Mouse (Mus musculus): Measurements from ENCODE around the gene Tbc1d30. TPM values are rescaled to one million over a fixed set of nuclear protein-coding genes. Genes with fewer than 3 reads are reported as not detected.

Tbc1d30 gene
- polyA plus RNA-seq, 1 experiment from 2014 or later: 16.6 TPM

DNA sequence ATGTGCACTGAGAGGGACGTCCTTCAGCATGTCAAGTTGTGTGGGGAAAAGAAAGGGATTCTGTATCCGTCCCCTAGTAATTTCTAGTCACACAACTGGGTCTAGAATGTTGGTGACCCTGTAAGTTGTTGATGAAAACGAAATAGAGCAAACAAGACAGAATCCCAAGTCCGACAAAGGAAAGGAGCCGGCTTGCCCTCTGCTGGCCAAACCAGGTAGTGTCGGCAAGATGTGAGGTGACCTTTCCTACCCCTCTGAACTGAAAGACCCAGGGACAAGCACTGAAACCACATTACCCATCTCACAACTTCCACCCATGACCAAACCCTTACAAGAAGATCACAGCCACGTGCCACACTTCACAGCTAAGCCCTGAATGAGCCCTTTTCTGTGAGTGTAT lies 20.1 kb downstream of the Tbc1d30 start:
- WGBS: 12% methylated on average over 7 of the region's 7 CpGs

DNA sequence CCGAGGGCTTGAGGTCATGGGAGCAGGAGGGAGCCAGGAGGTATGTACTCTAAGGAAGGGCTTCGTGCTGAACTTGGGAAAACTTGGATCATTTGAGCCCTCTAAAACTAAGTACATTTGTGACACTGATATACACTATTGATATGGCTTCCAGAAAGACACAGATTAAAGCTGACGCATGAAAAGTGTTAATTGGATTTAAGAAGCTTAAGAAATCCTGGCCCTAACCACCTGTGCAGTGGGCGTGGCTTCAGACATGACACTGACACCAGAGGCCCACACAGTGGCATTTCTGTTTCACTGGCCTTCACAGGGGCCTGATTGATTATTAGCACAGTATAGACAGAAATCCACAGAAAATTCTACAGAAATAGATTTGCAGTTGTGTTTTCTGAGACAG lies 21.5 kb downstream of the Tbc1d30 start:
- no peak overlapping the region for H3K4me3 ChIP-seq (replicated peaks; ENCODE audit: low read depth, low read length)
- WGBS: 59% methylated on average over 4 of the region's 4 CpGs
- H3K27me3 ChIP-seq (ENCODE audit: control insufficient read depth, insufficient read depth, low read length): no peaks in the 10 kb centered on the region
- ATAC-seq (ENCODE audit: low FRiP score, low TSS enrichment) (no peak), DNase-seq (no peak)
- H3K4me1 ChIP-seq (ENCODE audit: control insufficient read depth, insufficient read depth, low read length): no peaks in the 10 kb centered on the region
- H3K4me2 ChIP-seq (ENCODE audit: low read length): no peak overlapping the region
- H3K9ac ChIP-seq (replicated peaks; ENCODE audit: low read length): no peak overlapping the region
- no peaks in the 10 kb centered on the region for H3K36me3 ChIP-seq (ENCODE audit: control insufficient read depth, insufficient read depth, low read length)
- no peaks in the 10 kb centered on the region for H3K9me3 ChIP-seq (ENCODE audit: control insufficient read depth, low read length)
- H3K27ac ChIP-seq (replicated peaks; ENCODE audit: low read depth, low read length): no peak overlapping the region

More for the DNA sequence above, 20.1 kb downstream of the Tbc1d30 start:
- Histone ChIP-seq H3K9me3 (ENCODE audit: control insufficient read depth, low read length) (no peaks in the 10 kb centered on the region), H3K27ac (replicated peaks; ENCODE audit: low read depth, low read length) (no peak overlapping the region), H3K4me1 (ENCODE audit: control insufficient read depth, insufficient read depth, low read length) (no peaks in the 10 kb centered on the region), H3K27me3 (ENCODE audit: control insufficient read depth, insufficient read depth, low read length) (no peaks in the 10 kb centered on the region), H3K36me3 (ENCODE audit: control insufficient read depth, insufficient read depth, low read length) (no peaks in the 10 kb centered on the region), H3K9ac (replicated peaks; ENCODE audit: low read length) (no peak overlapping the region), H3K4me3 (replicated peaks; ENCODE audit: low read depth, low read length) (no peak overlapping the region), H3K4me2 (ENCODE audit: low read length) (no peak overlapping the region)
- ATAC-seq (ENCODE audit: low FRiP score, low TSS enrichment): no peak
- peak; percentile 76 for DNase-seq

DNA sequence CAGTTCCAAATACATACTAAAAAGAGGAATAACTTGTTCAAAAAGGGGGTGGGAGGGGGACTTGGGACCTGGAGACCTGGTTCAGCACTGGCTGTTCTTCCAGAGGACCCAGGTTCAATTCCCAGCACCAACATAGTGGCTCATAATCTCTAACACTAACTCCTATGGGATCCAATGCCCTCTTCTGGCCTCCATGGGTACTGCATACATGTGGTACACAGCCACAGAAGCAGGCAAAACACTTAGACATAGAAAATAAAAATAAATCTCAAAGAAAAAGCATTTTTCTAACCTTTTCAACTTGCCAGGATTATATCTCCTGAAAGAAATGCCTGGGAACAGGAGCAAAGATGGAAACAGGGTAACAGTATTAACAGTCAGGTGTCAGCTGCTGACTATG lies 24.9 kb downstream of the Tbc1d30 start:
- Histone ChIP-seq H3K9me3 (ENCODE audit: control insufficient read depth, low read length) (no peaks in the 10 kb centered on the region), H3K27me3 (ENCODE audit: control insufficient read depth, insufficient read depth, low read length) (no peaks in the 10 kb centered on the region), H3K36me3 (ENCODE audit: control insufficient read depth, insufficient read depth, low read length) (no peaks in the 10 kb centered on the region), H3K27ac (replicated peaks; ENCODE audit: low read depth, low read length) (no peak overlapping the region), H3K4me2 (ENCODE audit: low read length) (no peak overlapping the region), H3K9ac (replicated peaks; ENCODE audit: low read length) (no peak overlapping the region), H3K4me1 (ENCODE audit: control insufficient read depth, insufficient read depth, low read length) (no peaks in the 10 kb centered on the region), H3K4me3 (replicated peaks; ENCODE audit: low read depth, low read length) (no peak overlapping the region)
- DNase-seq: no peak
- ATAC-seq (ENCODE audit: low FRiP score, low TSS enrichment): no peak

DNA sequence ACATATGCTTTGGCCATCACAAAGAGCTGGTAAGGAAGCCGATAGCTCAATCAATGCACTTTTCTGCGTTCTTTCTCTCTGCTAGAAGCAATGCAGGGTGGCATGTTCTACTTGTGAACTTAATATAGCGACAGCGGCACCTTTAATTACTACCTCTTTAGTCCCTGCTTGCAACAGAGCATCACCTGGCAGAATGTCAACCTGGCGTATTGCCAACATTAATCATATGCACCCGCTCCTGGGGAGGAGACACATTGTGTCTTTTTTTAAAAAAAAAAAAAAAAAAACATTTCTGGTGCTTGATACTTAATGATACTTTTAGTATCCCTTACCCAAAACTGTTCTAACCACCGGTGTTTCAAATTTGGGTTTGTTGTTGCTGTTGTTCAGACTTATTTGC lies 27.6 kb downstream of the Tbc1d30 start:
- Histone ChIP-seq H3K36me3 (ENCODE audit: control insufficient read depth, insufficient read depth, low read length) (no peaks in the 10 kb centered on the region), H3K4me2 (ENCODE audit: low read length) (no peak overlapping the region), H3K4me1 (ENCODE audit: control insufficient read depth, insufficient read depth, low read length) (no peaks in the 10 kb centered on the region), H3K4me3 (replicated peaks; ENCODE audit: low read depth, low read length) (no peak overlapping the region), H3K9me3 (ENCODE audit: control insufficient read depth, low read length) (no peaks in the 10 kb centered on the region), H3K27me3 (ENCODE audit: control insufficient read depth, insufficient read depth, low read length) (no peaks in the 10 kb centered on the region), H3K27ac (replicated peaks; ENCODE audit: low read depth, low read length) (no peak overlapping the region), H3K9ac (replicated peaks; ENCODE audit: low read length) (no peak overlapping the region)
- DNase-seq (peak; percentile 38), ATAC-seq (ENCODE audit: low FRiP score, low TSS enrichment) (no peak)
- WGBS: 88% methylated on average over 7 of the region's 7 CpGs

DNA sequence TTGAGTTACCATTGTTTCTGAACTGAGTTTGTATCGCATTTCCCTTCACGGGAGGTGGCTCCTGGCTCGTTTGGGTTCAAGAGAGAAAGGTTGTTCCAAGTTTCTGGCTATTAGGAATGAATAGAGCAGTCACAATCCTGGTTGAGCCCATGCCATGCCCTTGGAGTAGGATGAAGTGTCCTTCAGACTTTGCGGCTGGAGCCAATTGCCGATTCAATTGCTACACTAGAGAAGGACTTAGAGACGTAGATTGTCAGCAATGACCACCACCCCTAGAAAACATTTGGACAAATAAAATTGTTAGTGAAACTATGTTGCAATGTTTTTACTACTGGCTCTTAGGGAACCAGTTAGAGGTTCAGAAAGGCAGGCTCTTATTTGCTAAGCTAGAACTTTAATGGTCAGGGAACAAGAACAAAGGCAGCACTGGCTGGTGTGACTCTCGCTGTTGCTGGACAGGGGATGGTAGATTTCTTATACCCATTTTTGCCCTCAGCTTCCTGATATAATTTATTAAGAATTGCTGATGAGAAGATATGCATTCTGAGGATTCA lies 32.6 kb downstream of the Tbc1d30 start:
- Histone ChIP-seq H3K9ac (replicated peaks; ENCODE audit: low read length) (no peak overlapping the region), H3K27ac (replicated peaks; ENCODE audit: low read depth, low read length) (no peak overlapping the region), H3K4me2 (ENCODE audit: low read length) (no peak overlapping the region), H3K27me3 (ENCODE audit: control insufficient read depth, insufficient read depth, low read length) (no peaks in the 10 kb centered on the region), H3K4me3 (replicated peaks; ENCODE audit: low read depth, low read length) (no peak overlapping the region), H3K36me3 (ENCODE audit: control insufficient read depth, insufficient read depth, low read length) (no peaks in the 10 kb centered on the region), H3K4me1 (ENCODE audit: control insufficient read depth, insufficient read depth, low read length) (0 out of 2 replicates have a peak, but pooled peaks cover 3% of the 10 kb centered on the region), H3K9me3 (ENCODE audit: control insufficient read depth, low read length) (no peaks in the 10 kb centered on the region)
- ATAC-seq (ENCODE audit: low FRiP score, low TSS enrichment) (no peak), DNase-seq (no peak)
- WGBS: 80% methylated on average over 7 of the region's 7 CpGs

DNA sequence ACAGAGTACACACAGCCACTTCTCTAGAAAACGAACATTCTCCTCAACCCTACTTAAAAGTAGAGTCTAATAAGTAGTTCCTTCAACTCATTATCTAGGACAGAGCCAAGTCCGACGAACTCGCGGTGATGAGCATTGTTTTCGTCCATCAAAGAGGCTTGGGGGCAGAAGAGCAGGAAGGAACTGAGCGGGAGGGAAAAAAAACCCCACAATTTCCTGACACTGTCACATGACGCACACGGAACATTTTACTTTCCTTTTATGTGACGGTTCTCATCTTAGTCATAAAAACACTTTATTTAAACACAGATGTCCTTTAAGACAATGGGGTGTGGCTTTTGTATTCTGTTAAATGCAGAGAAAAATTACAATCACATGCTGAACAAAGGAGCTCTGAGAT lies 34.7 kb downstream of the Tbc1d30 start:
- WGBS: 93% methylated on average over 10 of the region's 10 CpGs
- DNase-seq (no peak), ATAC-seq (ENCODE audit: low FRiP score, low TSS enrichment) (no peak)
- Histone ChIP-seq H3K4me2 (ENCODE audit: low read length) (no peak overlapping the region), H3K4me1 (ENCODE audit: control insufficient read depth, insufficient read depth, low read length) (0 out of 2 replicates have a peak, but pooled peaks cover 8% of the 10 kb centered on the region), H3K36me3 (ENCODE audit: control insufficient read depth, insufficient read depth, low read length) (no peaks in the 10 kb centered on the region), H3K27ac (replicated peaks; ENCODE audit: low read depth, low read length) (no peak overlapping the region), H3K9me3 (ENCODE audit: control insufficient read depth, low read length) (no peaks in the 10 kb centered on the region), H3K9ac (replicated peaks; ENCODE audit: low read length) (no peak overlapping the region), H3K27me3 (ENCODE audit: control insufficient read depth, insufficient read depth, low read length) (no peaks in the 10 kb centered on the region), H3K4me3 (replicated peaks; ENCODE audit: low read depth, low read length) (no peak overlapping the region)

DNA sequence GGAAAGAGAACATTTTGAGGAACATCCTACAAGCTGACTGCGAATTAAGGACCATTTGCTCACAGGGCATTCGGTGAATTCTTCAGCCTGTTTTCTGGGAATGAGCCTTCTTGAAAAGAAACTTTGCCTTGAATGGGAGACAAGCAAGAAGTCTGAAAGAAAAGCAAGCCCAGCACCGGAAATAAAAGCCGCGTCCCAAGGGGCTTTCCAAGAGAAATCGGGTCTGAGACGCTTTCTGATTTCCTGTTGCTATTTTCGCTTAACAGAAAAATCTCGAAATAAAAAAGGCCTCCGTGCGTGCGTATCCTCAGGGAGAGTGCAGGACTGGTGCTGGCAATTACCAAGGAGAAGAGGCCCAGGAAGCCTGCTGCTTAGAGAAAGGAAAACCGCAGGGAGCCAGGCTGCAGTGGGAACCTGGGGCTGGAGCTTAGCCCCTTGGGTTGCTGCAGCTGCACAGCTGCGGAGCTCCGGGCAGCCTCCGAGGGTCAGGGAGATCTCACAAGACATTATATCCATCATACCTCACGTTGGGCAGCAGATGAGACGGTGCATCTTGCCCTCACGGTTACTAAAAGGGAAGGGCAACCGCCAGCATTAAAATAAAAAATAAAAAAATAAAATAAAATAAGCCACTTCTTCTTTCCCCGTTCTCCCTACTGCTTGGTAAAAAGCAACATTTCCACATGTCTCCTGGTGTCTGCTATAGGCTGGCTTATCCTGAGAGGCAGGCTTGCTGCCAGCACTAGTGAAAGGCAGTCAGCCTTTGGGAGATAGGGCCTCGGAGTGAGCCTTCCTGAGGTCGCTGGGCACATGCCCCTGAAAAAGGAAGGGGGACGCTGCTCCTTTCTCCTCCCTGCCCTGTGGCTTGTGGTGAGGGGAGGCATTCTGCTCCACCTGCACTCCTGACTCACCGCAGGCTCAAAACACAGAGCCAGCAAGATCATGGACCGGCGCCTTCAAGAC lies 35.5 kb downstream of the Tbc1d30 start:
- no peak for ATAC-seq (ENCODE audit: low FRiP score, low TSS enrichment)
- DNase-seq: peak; percentile 52
- Histone ChIP-seq H3K9me3 (ENCODE audit: control insufficient read depth, low read length) (no peaks in the 10 kb centered on the region), H3K27me3 (ENCODE audit: control insufficient read depth, insufficient read depth, low read length) (no peaks in the 10 kb centered on the region), H3K27ac (replicated peaks; ENCODE audit: low read depth, low read length) (peak overlapping the region; percentile 21; the same call in 1 of the 2 replicates), H3K4me3 (replicated peaks; ENCODE audit: low read depth, low read length) (no peak overlapping the region), H3K9ac (replicated peaks; ENCODE audit: low read length) (no peak overlapping the region; the same call in 1 of the 2 replicates), H3K4me2 (ENCODE audit: low read length) (peak overlapping the region; percentile 35), H3K4me1 (ENCODE audit: control insufficient read depth, insufficient read depth, low read length) (0 out of 2 replicates have a peak, but pooled peaks cover 8% of the 10 kb centered on the region), H3K36me3 (ENCODE audit: control insufficient read depth, insufficient read depth, low read length) (no peaks in the 10 kb centered on the region)
- WGBS: 23% methylated on average over 27 of the region's 27 CpGs

DNA sequence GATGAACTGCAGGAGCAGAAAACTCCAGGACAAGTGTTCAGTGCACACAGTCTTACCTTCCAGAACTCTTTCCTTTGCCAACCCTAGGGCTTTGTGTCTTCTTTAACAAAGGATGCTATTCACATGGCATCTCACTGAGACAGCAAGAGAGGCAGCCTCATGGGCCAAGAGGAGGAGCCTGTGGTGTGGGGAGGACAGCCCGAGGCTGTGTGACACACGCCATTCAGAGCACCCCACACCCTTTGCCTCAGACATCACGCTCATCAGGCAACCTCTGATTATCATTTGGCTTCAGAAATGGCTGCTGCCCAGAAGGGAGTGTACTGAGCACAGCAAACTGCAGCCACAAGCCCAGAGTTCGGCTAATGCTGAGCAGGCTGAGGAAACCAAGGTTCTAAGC lies 36.9 kb downstream of the Tbc1d30 start:
- no peaks in the 10 kb centered on the region for H3K36me3 ChIP-seq (ENCODE audit: control insufficient read depth, insufficient read depth, low read length)
- 25% methylated on average over 4 of the region's 4 CpGs for WGBS
- 0 out of 2 replicates have a peak, but pooled peaks cover 8% of the 10 kb centered on the region for H3K4me1 ChIP-seq (ENCODE audit: control insufficient read depth, insufficient read depth, low read length)
- ATAC-seq (ENCODE audit: low FRiP score, low TSS enrichment): no peak
- no peaks in the 10 kb centered on the region for H3K27me3 ChIP-seq (ENCODE audit: control insufficient read depth, insufficient read depth, low read length)
- DNase-seq: no peak
- H3K4me3 ChIP-seq (replicated peaks; ENCODE audit: low read depth, low read length): no peak overlapping the region
- H3K9ac ChIP-seq (replicated peaks; ENCODE audit: low read length): no peak overlapping the region
- H3K9me3 ChIP-seq (ENCODE audit: control insufficient read depth, low read length): no peaks in the 10 kb centered on the region
- no peak overlapping the region for H3K27ac ChIP-seq (replicated peaks; ENCODE audit: low read depth, low read length)
- no peak overlapping the region for H3K4me2 ChIP-seq (ENCODE audit: low read length)

Measured in midbrain, embryonic 14.5 days (tissue).